Mouse (Mus musculus) right cerebral cortex, postnatal 10 days (tissue): ENCODE measurements around the gene Emp2.

Source experiments
- DNase-seq, 2 experiments: peaks; one replicate each; pipeline ENCODE4 v3.0.0; 2021; ENCODE audit warnings: low spot score in 2 of 2

Emp2 gene

DNA sequence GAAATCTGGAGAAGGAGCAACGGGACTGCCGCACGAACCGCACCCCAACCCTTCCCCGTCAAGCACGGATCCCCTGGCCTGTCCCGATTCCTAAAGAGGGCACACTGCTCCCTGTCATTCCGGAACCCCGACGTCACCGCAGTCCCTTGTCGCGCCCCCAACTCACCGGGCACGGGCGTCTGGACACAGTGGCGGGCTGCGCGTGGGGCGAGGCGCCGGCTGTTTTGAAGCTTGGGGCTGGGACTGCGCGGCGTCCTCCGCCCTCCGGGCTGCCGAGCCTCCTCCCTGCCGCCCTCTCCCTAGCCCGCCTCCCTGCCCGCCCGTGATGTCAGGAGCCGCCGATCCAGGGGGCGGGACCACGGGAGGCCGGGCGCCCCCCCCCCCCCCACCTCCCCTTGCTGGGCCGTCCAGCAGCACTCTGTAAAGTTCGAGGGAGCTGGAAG is at the start of gene Emp2:
Emp2 (minus strand) TSS at position 323 of the 443 bp plus-strand sequence.
- DNase-seq = peak; percentile 39 to 47

GRCm38 (mm10) chr16:10363061-10363460 is 49.3 kb upstream of the Emp2 start:
- no peak for DNase-seq

GRCm38 (mm10) chr16:10359241-10359640 is 45.5 kb upstream of the Emp2 start:
- DNase-seq = no peak

- DNase-seq = no peak
Observed at GRCm38 (mm10) chr16:10358010-10358934, 44.5 kb upstream of the Emp2 start.

- peak; percentile 80 to 86 for DNase-seq
Observed at GRCm38 (mm10) chr16:10355004-10355403, 41.2 kb upstream of the Emp2 start.

DNA sequence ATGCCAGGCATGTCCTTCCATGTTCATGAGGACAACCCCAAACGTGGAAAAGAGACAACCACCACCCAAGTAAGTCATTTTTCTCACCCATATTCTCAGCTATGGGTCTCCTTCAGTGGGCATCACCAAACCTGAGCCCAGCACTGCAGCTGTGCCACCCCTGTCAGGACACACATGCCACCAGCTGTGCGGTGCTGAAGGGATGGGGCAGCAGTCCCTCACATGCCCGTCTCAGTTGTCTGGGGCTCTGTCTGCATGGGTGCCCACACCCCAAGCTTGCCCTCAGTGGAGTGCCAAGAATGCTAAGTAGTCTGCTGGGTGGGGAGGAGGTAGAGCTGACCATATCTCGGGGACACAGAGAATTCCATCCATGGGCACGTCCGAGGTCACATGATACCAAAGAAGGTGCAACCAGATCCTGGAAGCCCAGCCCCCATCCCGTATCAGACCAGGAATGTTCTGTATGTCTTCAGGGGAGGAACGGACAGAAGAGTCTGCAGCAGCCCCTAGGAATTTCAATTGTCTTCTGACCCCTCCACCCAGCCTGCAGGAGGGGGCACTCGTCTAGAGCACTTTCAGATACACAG is 37.4 kb upstream of the Emp2 start:
- DNase-seq = no peak

GRCm38 (mm10) chr16:10349876-10350275 is 36.1 kb upstream of the Emp2 start:
- no peak for DNase-seq

GRCm38 (mm10) chr16:10349436-10349835 is 35.7 kb upstream of the Emp2 start:
- no peak for DNase-seq

- peak in 1 of 2 experiments; percentile 45 for DNase-seq
Observed at GRCm38 (mm10) chr16:10347551-10347950, 33.8 kb upstream of the Emp2 start.

GRCm38 (mm10) chr16:10341110-10341509 is 27.3 kb upstream of the Emp2 start:
- no peak for DNase-seq

DNA sequence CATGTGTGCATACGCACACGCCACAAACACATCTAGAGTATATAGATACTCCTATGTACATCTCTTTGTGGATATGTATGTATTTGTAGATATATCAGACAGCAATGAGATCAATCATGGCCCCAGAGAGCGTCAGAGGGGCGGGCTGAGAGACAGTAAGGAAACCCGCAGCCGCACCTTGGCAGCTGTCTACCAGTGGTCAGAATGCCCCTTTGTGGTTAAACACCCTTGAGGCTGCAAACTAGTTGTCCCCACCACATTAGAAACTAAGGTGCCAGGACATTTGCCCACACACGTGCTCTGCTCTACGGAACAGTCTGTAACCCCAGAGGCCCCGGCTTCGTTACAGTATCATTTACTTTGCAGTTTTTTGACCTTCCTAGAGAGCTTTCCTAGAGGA is 26.2 kb upstream of the Emp2 start:
- DNase-seq = no peak

DNA sequence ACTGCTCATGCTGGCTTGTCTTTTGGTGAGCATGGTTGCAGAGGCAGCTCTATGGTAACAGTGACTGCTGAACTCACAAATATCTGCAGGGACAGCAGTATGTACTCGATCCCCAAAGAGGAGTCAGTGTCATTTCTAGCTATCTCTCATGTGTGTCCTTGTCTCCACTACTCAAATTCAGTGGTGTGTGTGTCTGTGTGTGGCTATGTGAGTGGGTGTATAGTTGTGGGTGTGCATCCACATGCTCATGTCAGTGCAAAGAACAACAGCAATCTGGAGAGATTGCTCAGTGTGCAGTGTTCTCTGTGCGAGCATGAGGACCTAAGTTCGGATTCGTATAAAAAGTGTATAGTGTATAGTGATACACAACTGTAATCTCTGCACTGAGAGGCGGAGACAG is 24.8 kb upstream of the Emp2 start:
- DNase-seq = peak in 1 of 2 experiments; percentile 40

- no peak for DNase-seq
Observed at GRCm38 (mm10) chr16:10337422-10338197, 23.8 kb upstream of the Emp2 start.

DNA sequence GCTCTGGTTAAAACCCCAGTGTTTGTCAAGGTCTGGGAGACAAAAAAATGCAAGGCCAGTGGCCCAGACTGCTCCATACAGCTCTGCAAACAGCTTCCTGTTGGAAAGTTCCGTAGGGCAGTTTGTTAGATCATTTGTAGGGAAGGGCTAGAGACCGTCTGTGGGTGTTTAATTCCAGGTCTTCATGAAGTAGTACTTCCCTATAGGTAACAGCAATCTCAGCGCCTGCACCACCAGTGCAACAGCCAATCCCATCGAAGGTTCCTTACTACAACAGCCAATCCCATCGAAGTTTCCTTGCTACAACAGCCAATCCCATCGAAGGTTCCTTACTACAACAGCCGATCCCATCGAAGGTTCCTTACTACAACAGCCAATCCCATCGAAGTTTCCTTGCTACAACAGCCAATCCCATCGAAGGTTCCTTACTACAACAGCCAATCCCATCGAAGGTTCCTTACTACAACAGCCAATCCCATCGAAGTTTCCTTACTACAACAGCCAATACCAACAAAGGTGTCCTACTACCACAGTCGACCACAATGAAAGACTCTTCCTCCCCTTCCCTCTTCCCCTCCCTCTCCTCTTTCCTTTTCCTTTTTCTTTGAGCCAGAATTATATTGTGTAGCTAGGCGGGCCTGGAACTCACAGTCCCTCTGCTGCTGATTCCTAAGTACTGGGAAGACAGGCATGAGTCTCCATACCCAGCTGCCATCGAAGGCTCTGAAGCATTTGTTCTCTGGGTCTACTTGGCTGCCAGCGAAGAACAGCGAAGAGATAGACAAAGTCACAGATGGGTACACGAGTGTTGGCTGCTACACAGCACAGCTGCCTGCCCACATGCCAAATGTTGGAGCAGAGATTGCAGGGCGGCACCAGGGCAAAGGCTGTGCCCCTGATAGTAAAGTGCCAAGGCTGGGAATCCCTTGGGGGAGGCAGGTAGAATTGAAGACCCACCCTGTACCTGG is 23.0 kb upstream of the Emp2 start:
- no peak for DNase-seq

GRCm38 (mm10) chr16:10335953-10336352 is 22.2 kb upstream of the Emp2 start:
- DNase-seq = no peak

GRCm38 (mm10) chr16:10332732-10333131 is 19.0 kb upstream of the Emp2 start:
- no peak for DNase-seq

GRCm38 (mm10) chr16:10330586-10331495 is 17.1 kb upstream of the Emp2 start:
- DNase-seq = no peak

GRCm38 (mm10) chr16:10327563-10328333 is 14.0 kb upstream of the Emp2 start:
- DNase-seq = no peak

DNA sequence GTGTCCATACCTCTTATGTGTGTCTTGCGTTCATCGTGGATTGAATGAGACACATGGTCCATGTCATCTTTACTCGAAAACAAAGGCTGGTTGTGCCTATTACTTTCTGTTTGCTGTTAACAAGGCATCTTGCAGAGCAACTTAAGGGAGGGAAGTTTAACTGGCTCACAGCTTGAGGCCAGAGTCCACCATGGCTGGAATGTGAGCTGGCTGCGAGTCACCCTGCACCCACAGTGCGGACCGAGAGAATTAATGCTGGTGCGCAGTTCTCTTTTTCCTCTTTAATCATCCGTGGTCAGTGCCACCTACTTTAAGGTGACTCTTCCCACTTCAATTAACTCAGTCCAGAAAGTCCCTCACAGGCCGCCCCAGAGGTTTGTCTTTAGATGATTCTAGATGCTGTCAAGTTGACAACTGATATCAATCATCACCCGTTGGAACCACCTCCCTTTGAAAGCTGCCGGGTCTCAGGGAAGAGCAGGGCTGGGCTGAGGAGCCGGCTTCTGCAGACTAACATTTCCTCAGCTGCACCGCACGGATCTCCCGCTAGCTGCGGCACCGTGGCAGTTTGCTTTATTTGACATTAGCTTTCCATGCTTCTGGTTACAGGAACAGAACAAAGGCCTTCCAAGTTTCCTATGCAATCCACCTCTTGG is 6.3 kb upstream of the Emp2 start:
- DNase-seq = no peak
